Mouse (Mus musculus) forebrain, embryonic 14.5 days (tissue): ENCODE data around the gene Ctbs. TPM values are rescaled to one million over a fixed set of nuclear protein-coding genes. Genes with fewer than 3 reads are reported as not detected.

Experiments
- ATAC-seq: fragments of 200-750 bp; cut with Nextera tagmentation; 2 replicates; pipeline ENCODE4 v1.8.0; 2017; ENCODE audit warnings: mild to moderate bottlenecking, moderate library complexity
- DNase-seq: peaks from one replicate; pipeline ENCODE4 v3.0.0-alpha.2; 2015; ENCODE audit warnings: low spot score
- H3K27ac ChIP-seq: fragments of 300-500 bp; sonication (generic); 2 replicates; pipeline ENCODE4 v1.5.1; 2014; ENCODE audit warnings: low read depth, mild to moderate bottlenecking, control low read depth, low read length, moderate library complexity
- H3K27me3 ChIP-seq: fragments of 300-500 bp; sonication (generic); replicated peaks from 2 replicates; pipeline ENCODE4 v1.6.1; 2014; ENCODE audit warnings: low read length, control low read depth, mixed read lengths; ENCODE audit not compliant: control insufficient read depth, insufficient read depth
- H3K36me3 ChIP-seq: fragments of 300-500 bp; sonication (generic); 2 replicates; pipeline ENCODE4 v1.6.1; 2014; ENCODE audit warnings: low read length, control low read depth; ENCODE audit not compliant: control insufficient read depth, insufficient read depth
- H3K4me1 ChIP-seq: fragments of 300-500 bp; sonication (generic); 2 replicates; pipeline ENCODE4 v1.6.1; 2014; ENCODE audit warnings: antibody characterized with exemption, low read length, control low read depth; ENCODE audit not compliant: control insufficient read depth, insufficient read depth
- H3K4me2 ChIP-seq: fragments of 300-500 bp; sonication (generic); 2 replicates; pipeline ENCODE4 v1.6.1; 2014; ENCODE audit warnings: mild to moderate bottlenecking, control low read depth, low read length
- H3K4me3 ChIP-seq: fragments of 300-500 bp; sonication (generic); 2 replicates; pipeline ENCODE4 v1.5.1; 2014; ENCODE audit warnings: low read depth, low read length, control low read depth
- H3K9ac ChIP-seq: fragments of 300-500 bp; sonication (generic); 2 replicates; pipeline ENCODE4 v1.6.1; 2014; ENCODE audit warnings: mild to moderate bottlenecking, low read length, control low read depth, moderate library complexity
- H3K9me3 ChIP-seq: fragments of 300-500 bp; sonication (generic); replicated peaks from 2 replicates; pipeline ENCODE4 v1.6.1; 2016; ENCODE audit warnings: low read length, control low read depth, mixed read lengths; ENCODE audit not compliant: control insufficient read depth
- WGBS: fragments of 180-500 bp; shearing (Covaris S2); extraction: QIAGEN DNeasy Blood & Tissue Kit; methylation state at CpG from one replicate; pipeline ENCODE4 v1.1.7; 2014; 5-methylcytosine and 5-hydroxymethylcytosine counted together
- polyA plus RNA-seq: library from polyadenylated mRNA; unstranded; fragments of >200 nt; fragmentation: Nextera tagmentation; extraction: Ambion mirVana; gene quantifications from 2 replicates; pipeline ENCODE4 v1.2.1, GENCODE M21; 2014

The Ctbs gene
- polyA plus RNA-seq, 1 experiment from 2014 or later = 5.0 TPM

GRCm38 (mm10) chr3:146448969-146449368 lies 626 bp upstream of the Ctbs start:
- 82% methylated on average over 6 of the region's 6 CpGs for WGBS
- H3K4me1 ChIP-seq = 0 out of 2 replicates have a peak, but pooled peaks cover 3% of the 10 kb centered on the region

DNA sequence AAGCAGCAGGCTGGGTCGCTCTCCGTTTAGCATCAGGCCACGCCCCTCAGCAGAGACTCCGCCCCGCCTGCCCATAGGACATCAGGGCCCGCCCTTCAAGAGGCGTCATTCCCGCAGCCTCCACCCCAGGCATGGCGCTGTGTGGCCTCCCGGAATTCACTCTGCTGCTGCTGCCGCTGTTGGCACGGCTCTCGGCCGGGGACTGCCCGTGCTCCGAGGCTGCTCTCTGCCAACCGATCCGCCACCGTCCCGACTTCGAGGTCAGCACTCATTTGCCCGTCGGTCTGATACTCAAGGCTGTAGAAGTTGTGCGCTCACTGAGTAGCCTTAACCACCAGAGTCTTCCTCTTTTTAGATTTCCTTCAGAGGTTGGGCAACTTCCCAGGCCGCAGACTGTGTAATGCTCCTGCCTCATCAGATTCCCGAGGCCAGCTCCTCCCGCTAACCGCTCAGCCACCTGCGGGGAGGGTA lies 811 bp downstream of the Ctbs start:
- 0 out of 2 replicates have a peak, but pooled peaks cover 3% of the 10 kb centered on the region for H3K4me1 ChIP-seq
- H3K27me3 ChIP-seq = no peaks in the 10 kb centered on the region
- peak overlapping the region; percentile 46 for H3K4me3 ChIP-seq
- ATAC-seq (peak; percentile 99), DNase-seq (peak; percentile 95)
- H3K27ac ChIP-seq = peak overlapping the region; percentile 58; the same call in 1 of the 2 replicates
- H3K9ac ChIP-seq = peak overlapping the region; percentile 70
- no peaks in the 10 kb centered on the region for H3K9me3 ChIP-seq
- peak overlapping the region; percentile 81 for H3K4me2 ChIP-seq
- no peaks in the 10 kb centered on the region for H3K36me3 ChIP-seq
- WGBS = 0% methylated on average over 29 of the region's 29 CpGs

More at GRCm38 (mm10) chr3:146448969-146449368, 626 bp upstream of the Ctbs start:
- Histone ChIP-seq H3K9ac (no peak overlapping the region), H3K4me3 (no peak overlapping the region), H3K27ac (no peak overlapping the region), H3K36me3 (no peaks in the 10 kb centered on the region), H3K9me3 (no peaks in the 10 kb centered on the region), H3K4me2 (no peak overlapping the region), H3K27me3 (no peaks in the 10 kb centered on the region)
- DNase-seq = no peak
- no peak for ATAC-seq

DNA sequence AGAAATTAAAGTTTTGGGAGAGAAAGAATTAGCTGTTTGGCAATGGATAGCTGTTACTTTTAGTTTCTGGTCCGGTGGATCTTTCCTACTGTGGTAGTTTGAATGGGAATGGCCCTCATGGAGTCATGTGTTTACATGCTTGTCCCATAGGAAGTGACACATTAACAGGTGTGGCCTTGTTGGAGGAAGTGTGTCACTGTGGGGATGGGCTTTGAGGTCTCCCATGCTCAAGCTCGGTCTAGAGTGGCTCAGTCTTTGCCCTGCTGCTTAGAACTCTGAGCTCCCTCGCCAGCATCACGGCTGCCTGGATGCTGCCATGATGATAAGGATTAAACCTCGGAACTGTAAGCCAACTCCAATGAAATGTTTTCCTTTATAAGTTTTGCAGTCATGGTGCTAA lies 1.8 kb downstream of the Ctbs start:
- no peak for ATAC-seq
- Histone ChIP-seq H3K4me3 (no peak overlapping the region), H3K9me3 (no peaks in the 10 kb centered on the region), H3K9ac (no peak overlapping the region), H3K36me3 (no peaks in the 10 kb centered on the region), H3K27me3 (no peaks in the 10 kb centered on the region), H3K27ac (no peak overlapping the region), H3K4me1 (0 out of 2 replicates have a peak, but pooled peaks cover 3% of the 10 kb centered on the region), H3K4me2 (no peak overlapping the region)
- DNase-seq = no peak
- 86% methylated on average over 5 of the region's 5 CpGs for WGBS

GRCm38 (mm10) chr3:146462939-146463338 lies 13.3 kb downstream of the Ctbs start:
- H3K9me3 ChIP-seq = no peaks in the 10 kb centered on the region
- H3K9ac ChIP-seq = no peak overlapping the region
- no peaks in the 10 kb centered on the region for H3K27me3 ChIP-seq
- no peak overlapping the region for H3K4me3 ChIP-seq
- H3K36me3 ChIP-seq = no peaks in the 10 kb centered on the region
- 59% methylated on average over 2 of the region's 2 CpGs for WGBS
- no peak overlapping the region for H3K27ac ChIP-seq
- no peaks in the 10 kb centered on the region for H3K4me1 ChIP-seq
- DNase-seq = no peak
- ATAC-seq = no peak
- H3K4me2 ChIP-seq = no peak overlapping the region

DNA sequence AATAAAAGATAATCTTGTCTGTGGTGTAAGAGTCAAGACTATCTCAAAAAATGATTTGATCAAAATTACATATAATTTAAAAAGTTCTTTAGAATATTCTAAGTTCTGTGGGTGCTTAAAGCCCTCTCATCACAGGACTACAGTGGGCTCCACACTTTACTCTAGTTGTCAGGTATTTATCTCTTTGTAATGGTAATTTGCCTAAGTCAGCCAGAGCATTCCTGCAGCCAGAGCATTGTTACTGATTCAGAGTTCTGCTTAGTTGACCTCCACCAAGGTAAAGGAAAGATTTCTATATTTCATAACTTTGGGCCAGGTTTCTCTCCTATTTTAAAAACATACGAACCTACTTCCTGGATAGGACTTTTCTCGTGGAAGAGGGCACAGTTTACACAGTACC lies 19.6 kb downstream of the Ctbs start:
- H3K9me3 ChIP-seq = no peaks in the 10 kb centered on the region
- H3K36me3 ChIP-seq = no peaks in the 10 kb centered on the region
- no peak overlapping the region for H3K4me3 ChIP-seq
- no peak overlapping the region for H3K4me2 ChIP-seq
- H3K27me3 ChIP-seq = no peaks in the 10 kb centered on the region
- H3K4me1 ChIP-seq = no peaks in the 10 kb centered on the region
- WGBS = 84% methylated on average over 2 of the region's 2 CpGs
- DNase-seq (no peak), ATAC-seq (no peak)
- no peak overlapping the region for H3K9ac ChIP-seq
- H3K27ac ChIP-seq = no peak overlapping the region

DNA sequence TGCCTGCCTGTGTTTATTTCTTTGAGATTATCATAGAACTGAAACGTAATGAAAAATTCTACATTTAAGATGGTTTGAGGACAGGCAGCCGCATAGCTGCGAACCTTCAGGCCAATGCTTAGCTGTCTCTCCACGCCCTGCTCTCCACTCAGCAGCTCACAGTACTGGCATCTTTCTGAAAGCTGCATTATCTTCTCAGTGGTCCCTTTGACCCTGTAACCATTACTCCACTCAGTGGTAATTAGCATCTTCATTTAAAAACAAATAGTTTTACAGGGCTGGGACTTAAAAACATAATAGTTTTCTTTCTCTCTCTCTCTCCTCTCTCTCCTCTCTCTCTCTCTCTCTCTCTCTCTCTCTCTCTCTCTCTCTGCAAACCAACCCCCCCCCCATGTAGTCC lies 23.1 kb downstream of the Ctbs start:
- no peak overlapping the region for H3K9ac ChIP-seq

DNA sequence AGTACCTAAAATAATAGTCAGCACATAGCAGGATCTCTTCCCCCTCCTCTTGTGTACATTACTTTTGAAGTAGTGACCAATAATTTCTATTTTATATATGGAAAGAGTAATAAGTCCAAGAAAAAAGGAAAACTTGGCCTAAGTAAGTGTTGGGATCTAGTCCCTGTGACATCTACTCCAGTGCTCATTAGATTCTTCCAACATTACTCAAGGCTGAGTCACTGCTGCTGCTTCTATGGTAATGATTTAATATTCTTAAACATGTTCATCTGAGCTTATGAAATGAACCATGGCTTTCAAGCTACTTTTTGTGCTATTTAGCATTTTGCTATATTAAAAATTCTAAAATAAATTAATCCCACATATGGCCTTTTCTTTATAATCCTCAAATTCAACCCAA lies 24.1 kb downstream of the Ctbs start:
- H3K4me2 ChIP-seq = no peak overlapping the region
- H3K4me1 ChIP-seq = no peaks in the 10 kb centered on the region
- H3K27me3 ChIP-seq = no peaks in the 10 kb centered on the region
- no peak overlapping the region for H3K4me3 ChIP-seq
- H3K9me3 ChIP-seq = no peaks in the 10 kb centered on the region
- H3K36me3 ChIP-seq = no peaks in the 10 kb centered on the region
- no peak overlapping the region for H3K9ac ChIP-seq
- DNase-seq (no peak), ATAC-seq (no peak)
- no peak overlapping the region for H3K27ac ChIP-seq

More for the DNA sequence above, 23.1 kb downstream of the Ctbs start:
- H3K4me3 ChIP-seq = no peak overlapping the region
- no peak overlapping the region for H3K27ac ChIP-seq
- H3K9me3 ChIP-seq = no peaks in the 10 kb centered on the region
- H3K36me3 ChIP-seq = no peaks in the 10 kb centered on the region
- 77% methylated on average over 4 of the region's 4 CpGs for WGBS
- H3K4me2 ChIP-seq = no peak overlapping the region
- H3K27me3 ChIP-seq = no peaks in the 10 kb centered on the region
- H3K4me1 ChIP-seq = no peaks in the 10 kb centered on the region
- ATAC-seq (no peak), DNase-seq (no peak)

GRCm38 (mm10) chr3:146474428-146474827 lies 24.8 kb downstream of the Ctbs start:
- H3K27ac ChIP-seq = no peak overlapping the region
- ATAC-seq (no peak), DNase-seq (no peak)
- no peak overlapping the region for H3K4me2 ChIP-seq
- no peak overlapping the region for H3K9ac ChIP-seq
- WGBS = 91% methylated on average over 3 of the region's 3 CpGs
- H3K4me1 ChIP-seq = no peaks in the 10 kb centered on the region
- no peak overlapping the region for H3K4me3 ChIP-seq
- H3K36me3 ChIP-seq = no peaks in the 10 kb centered on the region
- H3K27me3 ChIP-seq = no peaks in the 10 kb centered on the region
- H3K9me3 ChIP-seq = no peaks in the 10 kb centered on the region

DNA sequence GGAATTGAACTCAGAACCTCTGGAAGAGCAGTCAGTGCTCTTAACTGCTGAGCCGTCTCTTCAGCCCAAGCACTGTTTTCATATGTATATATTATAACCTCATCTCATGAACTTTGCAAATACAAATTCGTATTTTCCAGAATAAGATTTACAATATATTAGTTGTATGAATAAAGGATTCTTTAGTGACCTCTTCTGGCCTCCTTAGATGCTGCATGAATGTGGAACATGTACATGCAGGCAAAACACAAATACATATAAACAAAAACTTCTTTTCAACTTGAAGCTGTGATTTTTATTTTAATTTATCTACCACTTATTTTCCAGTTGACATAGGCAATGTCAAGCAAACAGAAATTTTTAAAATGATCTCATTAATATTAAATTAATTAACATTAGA lies 32.4 kb downstream of the Ctbs start:
- H3K27ac ChIP-seq = no peak overlapping the region
- ATAC-seq (no peak), DNase-seq (peak; percentile 17)
- 77% methylated on average over 2 of the region's 2 CpGs for WGBS
- no peak overlapping the region for H3K4me2 ChIP-seq
- no peaks in the 10 kb centered on the region for H3K27me3 ChIP-seq
- H3K36me3 ChIP-seq = no peaks in the 10 kb centered on the region
- no peaks in the 10 kb centered on the region for H3K4me1 ChIP-seq
- H3K9me3 ChIP-seq = no peaks in the 10 kb centered on the region
- H3K4me3 ChIP-seq = no peak overlapping the region
- no peak overlapping the region for H3K9ac ChIP-seq
